Mouse (Mus musculus): ENCODE data around the gene Aox2.

DNA sequence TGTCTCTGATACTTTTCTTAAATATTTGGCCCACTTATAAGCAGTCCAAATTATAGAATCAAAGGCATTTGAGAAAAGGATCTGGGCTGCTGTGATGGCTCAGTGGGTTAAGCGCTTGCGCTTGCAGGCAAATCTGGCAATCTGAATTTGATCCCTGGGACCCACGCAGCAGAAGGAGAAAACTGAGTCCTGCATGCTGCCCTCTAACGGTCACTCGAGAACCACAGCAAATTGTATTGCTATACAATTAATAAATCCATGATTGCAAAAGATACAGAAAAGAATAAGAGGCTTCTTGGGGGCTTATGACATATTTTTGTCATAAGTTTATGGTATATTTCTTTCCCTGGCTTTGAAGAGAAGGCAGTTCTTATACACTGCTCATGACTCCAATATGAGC, 42.7 kb upstream of the Aox2 start:
- TF ChIP-seq CTCF (conservative IDR thresholded peaks at IDR 0.05; ENCODE audit: low read length) (no peak), POU5F1 (IDR thresholded peaks at IDR 0.05; ENCODE audit: borderline replicate concordance, low read length) (no peak)
